Mouse (Mus musculus) adrenal gland, postnatal 36 days (tissue): ENCODE measurements around the gene Srarp. TPM values are rescaled to one million over a fixed set of nuclear protein-coding genes. Genes with fewer than 3 reads are reported as not detected.
A peak's percentile ranks its signal among the peaks of the same experiment; 100 is the strongest.

ENCODE experiments used
- DNase-seq, 2 experiments: peaks; one replicate each; pipeline ENCODE4 v3.0.0; 2021; ENCODE audit warnings: mixed read lengths in 1 of 2
- long read RNA-seq, 2 experiments: library from polyadenylated mRNA; stranded (forward); transcript quantifications; one replicate each; pipeline ENCODE4 v2.0.0; 2021; ENCODE audit warnings: borderline sequencing depth in 2 of 2
- total RNA-seq, 2 experiments: library from RNA; stranded (reverse); gene quantifications; 2 replicates each; pipeline ENCODE4 v1.2.3; 2021

Gene Srarp
- total RNA-seq = not detected
- long read RNA-seq, experiment 1, partial matches to known transcripts = 0 of 1 reads
- long read RNA-seq, experiment 1, other reads (novel, unspliced or antisense) = 0 of 1 reads
- long read RNA-seq, experiment 2 = 0 reads

DNA sequence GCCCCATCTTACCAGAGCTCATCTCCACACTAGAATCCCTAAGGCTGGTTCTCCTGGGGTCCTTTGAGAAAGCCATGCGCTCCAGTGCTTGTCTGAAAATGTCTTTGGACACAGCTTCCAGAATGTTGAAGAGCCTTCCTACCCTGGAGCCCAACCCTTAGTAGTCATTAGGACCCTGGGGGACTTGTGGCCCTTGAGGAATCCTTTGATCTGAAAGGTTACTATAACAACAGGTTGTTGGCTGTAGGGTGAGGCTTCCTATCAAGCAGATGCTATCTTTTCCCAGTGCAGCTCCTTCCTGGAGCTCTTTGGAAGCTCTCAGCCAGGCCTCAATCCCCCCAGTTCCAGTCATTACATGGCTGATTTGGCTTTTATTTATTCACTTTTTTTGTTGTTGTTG, at the start of gene Srarp:
Srarp (minus strand) TSS at position 132 of the 400 bp plus-strand sequence.
- DNase-seq = no peak

- DNase-seq = no peak
Observed at GRCm38 (mm10) chr4:141484071-141484470, 48.2 kb upstream of the Srarp start.

- DNase-seq = no peak
Observed at GRCm38 (mm10) chr4:141479411-141479810, 43.5 kb upstream of the Srarp start.

DNA sequence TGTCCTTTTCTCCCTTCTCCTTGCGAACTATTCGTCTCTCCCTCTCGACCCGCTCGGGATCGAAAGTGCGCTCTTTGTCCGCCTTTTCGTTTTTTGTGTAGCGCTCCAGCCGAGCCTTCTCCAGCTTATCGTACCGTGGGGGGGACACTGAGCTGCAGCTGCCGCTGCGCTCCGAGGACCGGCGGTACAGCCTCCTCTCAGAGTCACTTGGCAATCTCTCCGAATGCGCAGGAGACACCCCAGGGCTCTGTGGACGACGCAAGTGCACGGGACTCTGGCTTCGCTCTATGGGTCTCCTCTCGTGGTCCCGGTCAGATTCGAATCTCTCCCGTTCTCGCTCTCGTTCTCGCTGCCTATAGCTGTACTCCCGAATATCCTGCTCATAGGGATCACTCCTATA, 42.9 kb upstream of the Srarp start:
- no peak for DNase-seq

DNA sequence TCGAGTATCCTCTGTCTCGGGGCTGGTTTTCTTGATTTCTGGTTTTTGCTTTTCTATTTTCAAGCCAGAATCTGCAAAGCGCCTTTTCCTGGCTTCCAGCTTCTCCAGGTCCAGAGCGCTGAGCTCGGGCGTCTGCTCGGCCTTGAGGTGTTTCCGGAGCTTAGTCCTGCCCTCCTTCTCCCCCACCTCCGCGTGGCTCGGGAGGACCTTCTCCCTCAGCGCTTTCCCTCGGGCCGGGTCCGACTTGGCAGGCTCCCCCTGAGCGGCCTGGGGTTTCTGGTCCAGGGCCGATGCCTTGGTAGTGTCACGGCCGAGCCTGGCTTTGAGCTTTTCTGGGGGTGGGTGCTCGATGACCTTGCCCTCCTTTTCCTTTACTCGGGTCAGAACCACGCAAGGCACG, 42.3 kb upstream of the Srarp start:
- peak; percentile 71 for DNase-seq

- DNase-seq = peak in 1 of 2 experiments; percentile 47
Observed at GRCm38 (mm10) chr4:141477681-141478102, 41.8 kb upstream of the Srarp start.

DNA sequence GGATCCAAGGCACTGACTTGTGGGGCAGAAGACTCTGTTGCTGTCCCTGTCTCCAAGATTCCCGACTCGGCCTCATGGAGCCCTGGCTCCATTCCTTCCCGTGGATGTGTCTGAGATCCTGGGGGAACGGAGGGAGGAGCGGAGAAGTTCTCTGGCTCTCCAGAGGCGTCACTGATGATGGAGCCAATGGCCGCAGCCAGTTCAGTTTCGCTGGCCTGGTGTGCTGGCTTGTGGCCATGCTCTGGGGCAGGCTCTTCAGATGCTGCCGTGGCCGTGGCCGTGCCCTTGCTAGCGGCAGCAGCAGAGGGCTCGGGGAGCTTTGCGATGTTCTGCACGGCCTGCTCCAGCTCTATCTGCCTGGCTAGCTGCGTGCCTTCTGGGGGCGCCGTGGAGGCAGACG, 38.5 kb upstream of the Srarp start:
- DNase-seq = no peak

DNA sequence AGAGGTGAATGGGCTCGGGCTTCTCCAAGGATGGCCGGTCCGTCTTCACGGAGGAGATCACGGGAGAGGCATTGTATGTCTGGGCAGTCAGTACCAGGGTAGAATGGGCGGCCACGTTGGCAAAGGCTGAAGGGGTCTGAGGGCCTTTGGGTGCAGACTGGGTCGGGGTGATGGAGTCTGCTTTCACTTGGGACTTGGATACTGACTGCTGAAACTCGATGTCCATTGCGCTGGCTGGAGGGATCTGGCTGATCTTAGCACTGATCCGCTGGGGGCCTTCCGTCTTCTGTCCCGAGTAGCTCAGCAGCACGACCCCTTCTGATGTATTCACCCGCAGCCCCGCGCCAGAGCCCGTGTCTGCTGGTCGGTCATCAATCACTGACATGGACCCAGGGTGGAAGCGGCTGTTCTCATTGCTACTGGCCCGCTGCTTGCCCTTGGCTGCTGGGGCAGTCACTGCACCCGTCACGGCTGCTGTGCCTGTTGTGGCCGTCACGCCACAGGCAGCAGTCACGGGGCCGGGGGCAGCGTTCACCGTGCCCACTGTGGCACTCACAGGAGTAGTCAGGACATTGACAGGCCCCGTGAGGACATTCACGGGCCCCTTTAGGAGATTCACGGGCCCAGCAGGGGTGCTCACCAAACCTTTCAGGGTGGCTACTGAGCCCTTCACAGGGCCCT, 36.9 kb upstream of the Srarp start:
- no peak for DNase-seq

DNA sequence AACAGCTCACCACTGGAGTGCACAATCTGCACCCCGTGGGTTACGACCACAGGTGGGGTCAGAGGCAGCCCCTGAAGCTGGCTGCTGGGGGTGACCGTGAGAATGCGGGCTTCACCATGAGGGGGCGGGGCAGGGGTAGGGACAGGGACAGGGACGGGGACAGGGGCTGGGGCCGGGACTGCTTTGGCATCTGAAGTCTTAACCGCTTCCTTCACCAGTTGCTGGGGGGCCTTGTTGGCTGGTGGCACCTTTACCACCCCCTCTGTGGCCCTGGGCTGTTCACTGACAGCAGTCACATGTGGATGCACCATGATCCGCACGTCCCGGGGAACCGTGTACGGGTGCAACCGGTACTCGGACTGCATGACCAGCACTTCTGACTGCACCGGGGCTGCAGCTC, 35.6 kb upstream of the Srarp start:
- DNase-seq = no peak

GRCm38 (mm10) chr4:141469343-141469742, 33.4 kb upstream of the Srarp start:
- DNase-seq = no peak

DNA sequence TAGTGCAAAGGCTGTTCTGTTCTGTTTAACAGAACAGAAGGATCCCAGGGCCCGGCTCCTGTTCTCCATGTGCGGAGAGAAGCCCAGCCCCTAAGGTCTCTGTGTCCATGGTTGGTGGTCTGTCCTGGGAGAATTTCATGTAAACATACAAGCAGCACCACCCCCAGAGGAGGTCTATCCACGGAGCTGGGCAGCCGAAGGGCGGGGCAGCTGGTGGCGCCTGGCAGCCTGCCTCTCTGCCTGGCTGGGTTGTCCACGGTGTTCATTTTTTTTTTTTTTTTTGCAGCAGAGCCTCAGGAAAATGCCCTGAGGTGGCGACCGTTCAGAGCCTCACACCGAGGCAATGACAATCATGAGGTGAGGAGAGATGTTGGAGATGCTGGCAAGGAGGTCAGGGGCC, 32.7 kb upstream of the Srarp start:
- peak in 1 of 2 experiments; percentile 61 for DNase-seq

DNA sequence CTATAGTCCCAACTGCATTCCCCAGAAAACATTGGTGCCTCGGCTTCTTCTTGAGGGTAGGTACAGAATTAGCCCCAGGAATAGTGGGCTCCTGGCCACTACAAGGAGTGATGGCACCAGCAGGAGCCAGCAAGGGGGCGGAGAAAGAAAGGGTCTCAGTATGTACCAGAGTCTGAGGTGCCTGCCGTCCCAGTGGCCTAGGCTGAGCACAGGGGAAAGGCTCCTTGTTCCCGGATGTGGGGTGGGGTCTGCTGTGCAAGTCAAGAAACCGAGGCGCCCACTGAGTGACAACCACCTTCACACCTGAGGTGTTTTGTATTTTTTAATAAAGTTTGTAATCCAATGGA, 31.6 kb upstream of the Srarp start:
- DNase-seq = no peak

GRCm38 (mm10) chr4:141466844-141467580, 31.1 kb upstream of the Srarp start:
- DNase-seq = no peak

- DNase-seq = no peak
Observed at GRCm38 (mm10) chr4:141466289-141466795, 30.4 kb upstream of the Srarp start.

- peak in 1 of 2 experiments; percentile 32 for DNase-seq
Observed at GRCm38 (mm10) chr4:141465512-141466288, 29.8 kb upstream of the Srarp start.

- DNase-seq = no peak
Observed at GRCm38 (mm10) chr4:141464722-141465121, 28.8 kb upstream of the Srarp start.

DNA sequence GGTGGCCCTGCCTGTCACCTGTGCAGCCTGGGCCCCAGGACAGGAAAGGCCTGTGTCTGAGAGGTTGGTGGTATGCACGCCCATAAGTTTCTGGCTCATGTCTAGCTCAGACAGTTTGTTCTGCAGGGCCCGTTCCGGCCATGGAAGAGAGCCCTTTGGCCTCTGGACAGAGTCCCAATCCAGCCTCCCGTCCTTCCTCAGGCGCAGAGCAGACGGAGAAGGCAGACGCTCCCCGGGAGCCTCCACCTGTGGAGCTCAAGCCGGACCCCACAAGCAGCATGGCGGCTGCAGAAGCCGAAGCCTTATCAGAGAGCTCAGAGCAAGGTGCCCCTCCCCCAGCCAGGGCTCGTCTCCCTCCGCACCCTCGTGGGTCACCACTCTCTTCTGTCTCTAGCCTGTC, 27.6 kb upstream of the Srarp start:
- DNase-seq = no peak

DNA sequence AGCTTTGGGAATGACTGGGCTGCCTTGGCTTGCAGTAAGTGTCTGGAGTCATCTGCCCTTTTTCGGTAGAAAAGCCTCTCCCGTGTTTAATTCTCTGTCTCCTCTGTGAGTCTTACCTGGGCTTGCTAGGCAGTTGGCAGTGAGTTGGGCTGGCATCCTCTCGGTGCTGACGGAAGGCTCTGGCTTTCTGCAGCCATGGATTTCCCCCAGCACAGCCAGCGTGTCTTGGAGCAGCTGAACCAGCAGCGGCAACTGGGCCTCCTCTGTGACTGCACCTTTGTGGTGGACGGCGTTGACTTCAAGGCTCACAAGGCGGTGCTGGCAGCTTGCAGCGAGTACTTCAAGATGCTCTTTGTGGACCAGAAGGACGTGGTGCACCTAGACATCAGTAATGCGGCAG, 25.7 kb upstream of the Srarp start:
- no peak for DNase-seq

DNA sequence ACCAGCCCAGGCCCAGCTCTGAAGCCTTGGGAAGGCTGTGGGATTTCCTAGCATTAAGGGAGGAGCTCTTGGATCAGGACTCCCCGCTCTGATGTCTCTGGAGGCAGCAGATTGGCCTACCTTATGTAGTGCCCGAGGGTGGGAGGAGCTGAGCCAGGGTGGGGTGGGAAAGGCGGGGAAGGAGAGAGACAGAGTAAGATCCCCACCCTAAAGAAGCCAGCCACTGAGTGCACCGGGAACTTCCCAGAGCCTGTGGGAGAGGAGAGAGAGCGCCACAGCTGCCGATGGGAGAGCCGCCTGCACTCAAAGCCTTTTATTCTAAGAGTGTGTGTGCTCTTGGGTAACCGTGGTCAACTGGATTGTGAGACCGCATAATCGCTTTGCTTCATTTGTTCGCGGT, 25.2 kb upstream of the Srarp start:
- no peak for DNase-seq

DNA sequence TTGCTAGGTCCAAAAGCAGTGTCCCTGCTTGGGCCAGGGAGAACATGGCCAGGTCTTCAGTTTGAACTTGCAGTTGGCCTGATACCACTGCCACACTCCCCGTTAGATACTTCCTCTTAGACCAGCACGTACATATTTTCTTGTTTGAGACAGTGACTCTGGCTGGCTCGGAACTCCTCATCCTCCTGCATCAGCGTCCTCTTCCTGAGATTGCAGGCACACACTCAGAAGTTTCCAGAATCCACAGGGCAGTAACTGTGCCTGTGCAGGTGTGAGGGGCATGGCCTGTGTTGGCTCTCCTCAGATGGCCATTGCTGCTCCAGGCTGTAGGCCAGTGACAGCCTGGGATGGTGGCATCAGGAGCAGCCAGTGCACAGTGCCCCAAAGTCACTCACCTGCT, 24.6 kb upstream of the Srarp start:
- DNase-seq = no peak

- DNase-seq = no peak
Observed at GRCm38 (mm10) chr4:141459766-141460165, 23.9 kb upstream of the Srarp start.

- DNase-seq = no peak
Observed at GRCm38 (mm10) chr4:141458888-141459287, 23.0 kb upstream of the Srarp start.

DNA sequence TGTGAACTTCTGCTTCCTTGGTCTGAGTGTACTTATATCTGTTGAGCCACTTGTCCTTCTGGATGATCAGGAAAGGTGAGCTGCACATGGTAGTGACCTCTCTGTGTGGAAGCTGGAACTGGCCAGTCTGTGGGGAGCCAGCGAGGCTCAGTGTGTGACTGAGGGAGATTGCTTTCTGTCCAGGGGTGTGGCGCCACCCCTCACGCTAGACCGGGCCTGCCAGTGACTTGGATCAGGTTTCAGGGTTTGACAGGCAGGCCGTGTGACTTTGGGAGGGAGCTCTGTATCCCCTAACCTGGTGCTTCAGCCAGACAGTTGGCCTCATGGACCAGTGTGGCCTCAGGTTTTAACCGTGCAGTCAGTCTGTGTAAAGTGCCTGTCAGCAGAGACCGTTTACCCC, 22.3 kb upstream of the Srarp start:
- no peak for DNase-seq
